Mouse (Mus musculus) olfactory bulb, adult 2 months (tissue): ENCODE measurements around the gene 1110008P14Rik.

Source experiments
- CTCF ChIP-seq: fragments of 200-500 bp; IDR thresholded peaks from 2 replicates; pipeline ENCODE4 v1.5.1; 2012; ENCODE audit warnings: low read depth, mild to moderate bottlenecking, low read length, moderate library complexity; ENCODE audit not compliant: insufficient read depth
- POLR2A ChIP-seq: fragments of 200-500 bp; IDR thresholded peaks from 2 replicates; pipeline ENCODE4 v1.6.1; 2012; ENCODE audit warnings: mild to moderate bottlenecking, low read depth, low read length, moderate library complexity; ENCODE audit not compliant: insufficient read depth

GRCm38 (mm10) chr2:32387706-32388490 lies 6.2 kb upstream of the 1110008P14Rik start, which contains the start of gene Lcn2:
- TF ChIP-seq POLR2A = no peak
- TF ChIP-seq CTCF = no peak
